Mouse (Mus musculus): ENCODE data around the gene Lcor.

Lcor gene

GRCm38 (mm10) chr19:41476530-41477249 is 5.7 kb upstream of the Lcor start:
- no peak for DNase-seq

- DNase-seq, result peak in 1 of 2 experiments; percentile 28
Observed at GRCm38 (mm10) chr19:41481030-41481886, 1.2 kb upstream of the Lcor start.

- no peak for DNase-seq
Observed at GRCm38 (mm10) chr19:41481887-41482189, 599 bp upstream of the Lcor start.

GRCm38 (mm10) chr19:41482909-41483444 is 540 bp downstream of the Lcor start:
- peak; percentile 74 to 77 for DNase-seq

- DNase-seq, result peak in 1 of 2 experiments; percentile 30
Observed at GRCm38 (mm10) chr19:41483445-41484040, 1.1 kb downstream of the Lcor start.

- DNase-seq, result no peak
Observed at GRCm38 (mm10) chr19:41484361-41484760, 1.9 kb downstream of the Lcor start.

- DNase-seq, result peak in 1 of 2 experiments; percentile 9
Observed at GRCm38 (mm10) chr19:41495382-41496032, 13.1 kb downstream of the Lcor start.

GRCm38 (mm10) chr19:41496058-41496457 is 13.6 kb downstream of the Lcor start:
- no peak for DNase-seq

GRCm38 (mm10) chr19:41507872-41508271 is 25.4 kb downstream of the Lcor start:
- DNase-seq, result no peak

GRCm38 (mm10) chr19:41514836-41515235 is 32.4 kb downstream of the Lcor start:
- DNase-seq, result peak in 1 of 2 experiments; percentile 37

- DNase-seq, result no peak
Observed at GRCm38 (mm10) chr19:41515549-41515948, 33.1 kb downstream of the Lcor start.

- DNase-seq, result no peak
Observed at GRCm38 (mm10) chr19:41517006-41517405, 34.6 kb downstream of the Lcor start.

- DNase-seq, result no peak
Observed at GRCm38 (mm10) chr19:41519121-41519520, 36.7 kb downstream of the Lcor start.

GRCm38 (mm10) chr19:41522246-41522645 is 39.8 kb downstream of the Lcor start:
- DNase-seq, result no peak

GRCm38 (mm10) chr19:41523798-41524563 is 41.5 kb downstream of the Lcor start:
- DNase-seq, result peak in 1 of 2 experiments; percentile 23

- DNase-seq, result no peak
Observed at GRCm38 (mm10) chr19:41529169-41529568, 46.7 kb downstream of the Lcor start.

- no peak for DNase-seq
Observed at GRCm38 (mm10) chr19:41534021-41534420, 51.6 kb downstream of the Lcor start.

- DNase-seq, result no peak
Observed at GRCm38 (mm10) chr19:41556981-41557380, 74.5 kb downstream of the Lcor start.

- no peak for DNase-seq
Observed at GRCm38 (mm10) chr19:41557491-41557890, 75.1 kb downstream of the Lcor start.

- no peak for DNase-seq
Observed at GRCm38 (mm10) chr19:41558891-41559486, 76.6 kb downstream of the Lcor start.

GRCm38 (mm10) chr19:41560856-41561255 is 78.4 kb downstream of the Lcor start:
- DNase-seq, result no peak

GRCm38 (mm10) chr19:41568791-41569190 is 86.4 kb downstream of the Lcor start:
- no peak for DNase-seq
